Mouse (Mus musculus) ovary, postnatal 10 days (tissue): ENCODE data around the gene Zbtb46.

Experiments used
- DNase-seq: peaks from one replicate; pipeline ENCODE4 v3.0.0; 2022; ENCODE audit warnings: low spot score

The Zbtb46 gene

DNA sequence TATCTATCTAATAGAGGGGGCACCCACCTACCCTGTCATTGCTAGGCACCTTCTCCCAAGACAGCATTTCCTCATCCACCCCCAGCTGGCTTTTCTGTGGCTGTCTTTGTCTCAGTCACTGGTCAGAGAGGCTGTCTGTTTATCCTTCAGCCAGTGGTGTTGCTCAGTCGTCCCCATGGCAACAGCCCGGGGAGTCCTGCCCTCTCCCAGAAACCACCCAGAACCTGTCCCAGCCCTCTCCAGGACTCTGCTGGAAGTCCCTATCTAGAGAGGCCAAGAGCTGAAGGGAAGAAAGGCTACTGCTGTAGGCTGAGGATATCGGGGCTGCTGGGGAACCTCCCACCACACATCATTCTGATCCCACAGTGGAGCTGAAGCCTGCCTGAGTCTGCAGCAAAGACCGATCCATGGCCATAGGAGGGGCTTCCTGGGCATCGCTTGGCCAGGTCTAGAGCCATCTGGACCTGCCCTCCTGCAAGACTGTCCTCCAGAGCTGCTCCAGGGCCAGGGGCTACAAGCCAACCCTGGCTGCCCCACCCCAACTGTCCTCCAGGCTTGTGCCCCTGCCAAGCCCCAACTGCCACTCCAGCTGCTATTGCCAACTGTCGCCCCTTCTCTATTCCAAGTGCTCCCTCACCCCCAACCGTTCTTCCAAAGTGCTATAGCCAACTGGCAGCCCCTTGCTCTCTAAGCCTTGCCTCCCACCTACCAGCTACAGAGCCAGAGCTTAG, 3.9 kb upstream of the Zbtb46 start:
- DNase-seq = no peak

DNA sequence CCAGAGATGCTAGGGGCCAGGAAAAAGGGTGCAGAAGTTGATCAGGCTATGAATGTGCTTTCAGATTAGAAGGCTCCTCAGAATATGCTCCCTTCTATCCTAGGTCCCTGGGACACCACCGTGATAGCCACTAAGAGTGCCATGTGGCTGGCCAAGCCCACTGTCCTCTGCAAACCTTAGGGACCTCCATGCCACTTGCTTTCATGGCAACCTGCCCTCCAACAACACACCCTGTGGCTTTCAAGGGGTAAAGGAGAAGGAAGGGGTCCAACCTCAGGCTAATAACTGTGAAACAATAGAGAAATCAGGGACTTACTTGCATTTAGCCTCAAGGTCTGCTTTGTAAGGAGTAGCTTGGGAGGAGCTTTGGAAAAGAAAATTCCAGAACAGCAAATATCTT, 3.4 kb upstream of the Zbtb46 start:
- DNase-seq = no peak

DNA sequence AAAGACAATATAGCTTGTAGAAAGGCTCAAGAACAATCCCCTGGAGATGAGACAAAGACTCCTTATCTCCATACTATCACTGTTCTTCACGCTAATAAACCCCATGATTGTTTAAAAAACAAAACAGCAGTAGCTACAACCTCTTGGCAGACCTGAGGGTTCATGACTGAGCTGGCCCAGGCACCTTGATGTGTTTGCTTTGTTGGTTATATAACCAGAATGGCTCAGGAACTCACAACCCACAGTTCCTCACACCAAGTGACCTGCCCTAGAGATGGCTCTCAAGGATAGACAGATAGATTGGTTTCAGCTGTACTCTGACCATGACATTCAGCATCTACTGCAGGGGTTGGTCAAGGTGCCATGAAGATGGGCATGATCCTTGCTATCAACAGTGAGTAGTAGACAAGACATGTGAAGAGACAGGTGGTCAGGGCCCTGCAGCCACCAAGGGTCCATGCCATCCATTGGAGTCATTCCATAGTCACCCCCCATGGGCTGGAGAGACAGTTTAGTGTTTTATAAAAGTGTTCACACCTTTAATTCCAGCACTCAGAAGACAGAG, 2.4 kb upstream of the Zbtb46 start:
- no peak for DNase-seq

DNA sequence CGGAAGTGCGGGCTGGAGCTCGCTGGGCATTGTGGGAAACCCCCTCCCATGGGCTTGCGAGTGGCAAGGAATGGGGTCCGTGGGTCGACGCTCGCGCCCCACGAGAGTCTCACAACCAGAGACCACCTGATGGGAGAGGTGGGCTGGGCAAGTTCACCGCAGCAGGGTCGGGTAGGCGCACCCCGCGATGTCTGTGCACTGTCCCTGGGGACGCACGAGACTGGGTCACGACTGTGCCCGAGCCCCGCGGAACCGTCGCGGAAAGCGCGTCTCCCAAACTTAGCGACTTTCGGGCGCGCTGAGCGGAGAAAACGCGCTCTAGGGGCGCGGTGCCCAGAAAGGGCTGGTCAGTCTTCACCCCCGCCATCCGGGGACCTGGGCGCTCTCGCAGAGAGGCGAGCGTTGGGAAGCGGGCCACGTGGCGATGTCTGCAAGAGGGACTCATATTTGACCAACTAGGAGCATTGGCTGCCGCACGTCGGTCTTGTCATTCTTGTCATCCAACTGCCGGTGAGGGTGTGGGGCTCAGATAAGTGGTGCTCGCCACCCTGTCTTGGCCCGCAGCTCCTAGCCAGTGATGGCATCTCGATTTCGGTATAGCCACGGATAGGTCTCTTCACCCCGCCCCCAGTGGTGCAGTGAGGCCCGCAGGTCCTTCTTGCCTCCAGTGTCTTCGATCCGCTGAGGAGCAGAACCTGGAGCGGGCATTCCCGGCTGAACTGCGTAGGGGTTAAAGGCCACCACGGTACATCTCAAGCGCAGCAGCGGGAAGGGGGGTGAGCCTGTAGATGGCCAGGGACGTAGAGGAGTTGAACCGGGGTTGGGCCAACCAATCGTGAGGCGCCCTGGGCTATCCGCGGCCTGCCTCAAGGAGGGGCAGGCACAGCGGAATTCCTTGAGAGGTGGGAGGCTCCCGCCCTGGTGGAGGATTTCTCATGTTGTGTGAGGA, 721 bp upstream of the Zbtb46 start:
- DNase-seq = peak; percentile 48

DNA sequence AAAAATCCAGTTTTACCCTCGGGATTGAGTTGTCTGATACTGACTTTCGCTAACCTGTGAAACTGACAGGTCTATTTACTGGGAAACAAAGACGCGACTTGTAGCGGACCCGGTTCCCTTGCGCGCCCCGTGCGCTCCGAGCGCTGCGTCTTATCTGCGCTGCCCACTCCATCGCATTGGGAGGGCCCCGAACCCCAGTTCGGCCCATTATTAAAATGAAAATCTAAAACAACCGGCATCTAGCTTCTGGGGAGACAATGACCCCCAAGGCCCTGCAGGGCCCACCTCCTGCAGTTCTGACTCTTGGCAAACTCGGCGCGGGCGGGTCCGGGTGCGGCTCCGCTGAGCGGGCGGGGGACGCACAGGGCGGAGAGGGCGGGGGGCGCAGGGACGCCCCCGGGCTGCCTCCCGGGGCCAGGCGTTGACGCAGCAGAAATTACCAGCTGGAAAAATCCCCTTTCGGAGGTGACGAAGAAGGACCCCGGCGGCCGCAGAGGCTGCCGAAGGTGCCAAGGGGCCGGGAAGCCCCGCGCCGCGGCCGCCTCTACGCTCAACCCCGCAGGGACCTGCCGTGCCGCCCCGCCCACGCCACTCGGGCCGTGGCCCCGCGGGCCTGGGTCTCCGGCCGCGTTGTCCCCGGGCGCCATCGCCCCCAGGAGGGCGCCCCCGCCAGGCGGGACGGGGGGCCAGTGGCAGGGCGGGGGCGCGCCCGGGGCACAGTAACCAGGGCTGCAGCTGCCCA, 644 bp downstream of the Zbtb46 start:
- peak; percentile 29 for DNase-seq

DNA sequence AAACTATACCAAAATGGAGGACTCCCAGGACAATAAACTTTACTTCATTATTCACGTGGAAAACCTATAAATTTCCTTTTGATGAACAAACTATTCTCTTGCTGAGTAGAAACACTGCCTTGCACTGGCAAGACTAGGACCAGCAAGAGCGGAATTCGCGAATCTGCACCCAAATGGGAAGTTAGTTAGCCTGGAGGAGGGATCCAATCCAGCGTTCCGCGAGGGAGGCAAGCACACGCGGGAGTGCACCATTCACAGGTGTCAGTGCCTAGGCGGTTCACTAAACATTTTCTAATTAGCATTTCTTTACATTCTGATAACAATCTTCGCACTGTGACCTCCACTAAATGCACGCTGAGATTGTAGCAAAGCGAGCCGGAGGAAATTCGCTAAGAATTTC, 1.4 kb downstream of the Zbtb46 start:
- DNase-seq = no peak

DNA sequence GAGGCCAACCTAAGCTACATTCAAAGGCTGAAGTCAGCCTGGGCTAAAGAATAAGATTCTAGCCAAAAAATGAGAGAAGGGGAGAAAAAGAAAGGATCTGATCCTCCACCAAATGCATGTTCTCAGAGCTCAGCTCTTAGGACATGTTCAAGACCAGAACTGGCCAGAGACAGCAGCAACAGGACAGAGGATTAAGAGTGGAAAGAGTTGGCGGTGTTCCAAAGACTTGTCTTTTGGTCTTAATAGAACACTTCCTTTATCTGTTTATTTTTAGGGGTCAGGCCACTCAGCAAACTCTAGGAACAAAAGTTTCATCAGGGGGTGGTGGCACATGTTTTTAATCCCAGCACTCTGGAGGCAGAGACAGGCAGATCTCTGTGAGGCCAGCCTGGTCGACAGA, 3.3 kb downstream of the Zbtb46 start:
- no peak for DNase-seq

DNA sequence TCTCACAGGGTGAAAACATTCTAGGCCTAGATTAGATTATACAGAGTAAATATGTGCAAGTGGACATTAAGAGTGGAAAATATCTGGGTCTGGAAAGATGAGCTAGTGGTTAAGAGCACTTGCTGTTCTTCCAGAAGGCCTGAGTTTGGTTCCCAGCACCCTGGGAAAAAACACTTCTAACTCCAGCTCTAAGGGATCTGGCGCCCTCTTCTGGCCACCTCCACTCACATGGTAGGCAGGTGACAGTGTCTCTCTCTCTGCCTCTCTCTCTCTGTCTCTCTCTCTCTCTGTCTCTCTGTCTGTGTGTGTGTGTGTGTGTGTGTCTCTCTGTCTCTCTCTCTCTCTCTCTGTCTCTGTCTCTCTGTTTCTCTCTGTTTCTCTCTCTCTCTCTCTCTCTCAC, 6.0 kb downstream of the Zbtb46 start:
- DNase-seq = no peak

DNA sequence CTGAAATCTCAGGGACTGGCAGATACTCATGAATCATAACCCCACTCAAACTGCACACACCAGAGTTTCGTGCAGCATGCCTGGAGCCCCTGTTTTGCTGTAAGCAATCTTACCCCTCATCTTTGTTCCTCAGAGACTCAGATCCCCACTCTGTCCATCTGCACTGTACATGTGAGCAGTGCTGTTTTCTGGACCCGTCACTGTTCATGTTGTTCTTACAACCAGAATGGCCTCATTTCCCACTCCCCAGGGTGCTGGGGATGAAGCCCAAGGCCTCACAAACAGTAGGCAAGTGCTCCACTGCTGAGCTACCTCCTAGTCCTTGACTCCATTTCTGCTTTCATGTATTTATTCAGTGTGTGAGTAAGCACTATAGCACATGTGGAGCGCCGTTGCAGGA, 7.0 kb downstream of the Zbtb46 start:
- no peak for DNase-seq

DNA sequence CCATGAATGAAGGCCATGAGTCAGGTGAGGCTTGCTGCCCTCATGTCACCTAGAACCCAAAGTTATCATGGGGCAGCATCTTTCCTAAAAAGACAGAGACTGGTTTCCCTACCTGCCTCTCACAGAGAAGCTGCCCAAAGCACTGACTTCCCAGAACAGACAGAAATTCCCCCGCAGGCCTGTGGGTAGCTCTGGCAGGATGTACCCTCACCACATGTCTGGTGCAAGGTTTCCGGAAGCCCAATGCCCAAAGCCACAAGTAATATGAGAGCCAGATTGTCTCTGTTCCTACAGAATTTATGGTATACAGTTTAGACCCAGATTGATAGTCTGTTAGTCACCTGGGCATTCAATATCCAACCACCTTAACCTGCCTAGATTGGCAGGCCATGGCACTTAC, 16.2 kb downstream of the Zbtb46 start:
- no peak for DNase-seq

DNA sequence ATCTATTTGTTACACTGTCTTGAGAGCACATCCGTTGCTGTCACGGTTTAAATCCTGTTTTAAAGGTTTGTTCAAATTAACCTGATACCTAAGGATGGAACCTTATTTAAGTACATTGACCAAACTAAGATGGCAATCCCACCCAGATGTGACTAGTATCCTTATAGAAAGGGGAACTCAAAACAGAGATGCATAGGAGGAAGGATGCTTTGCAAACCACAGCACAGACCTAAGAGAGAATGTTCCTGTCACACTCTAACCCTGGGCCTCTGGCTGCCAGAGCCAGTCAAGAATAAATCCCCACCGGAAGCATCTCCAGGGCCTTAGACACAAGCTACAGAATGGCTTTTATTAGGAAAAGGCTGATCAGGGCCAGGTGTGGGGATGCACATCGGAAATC, 21.1 kb downstream of the Zbtb46 start:
- DNase-seq = no peak

DNA sequence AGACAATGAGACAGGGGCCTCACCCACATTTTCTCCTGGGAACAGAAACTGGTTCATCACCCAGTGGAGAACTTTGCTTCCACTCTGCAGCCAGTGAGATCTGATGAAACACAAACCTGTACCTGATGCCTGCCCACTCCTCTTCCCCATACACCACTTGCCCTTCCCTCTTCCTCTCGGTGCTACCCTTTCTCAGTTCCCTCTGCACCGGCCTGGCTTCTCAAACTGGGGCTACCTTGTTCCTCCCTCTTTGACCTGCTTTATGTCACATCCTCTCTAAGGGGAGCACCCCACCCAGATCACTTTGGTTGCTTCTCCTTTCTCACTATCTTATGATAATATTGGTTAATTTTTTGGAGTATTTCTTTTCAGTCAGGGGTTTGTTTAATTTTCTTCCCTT, 23.0 kb downstream of the Zbtb46 start:
- DNase-seq = no peak

DNA sequence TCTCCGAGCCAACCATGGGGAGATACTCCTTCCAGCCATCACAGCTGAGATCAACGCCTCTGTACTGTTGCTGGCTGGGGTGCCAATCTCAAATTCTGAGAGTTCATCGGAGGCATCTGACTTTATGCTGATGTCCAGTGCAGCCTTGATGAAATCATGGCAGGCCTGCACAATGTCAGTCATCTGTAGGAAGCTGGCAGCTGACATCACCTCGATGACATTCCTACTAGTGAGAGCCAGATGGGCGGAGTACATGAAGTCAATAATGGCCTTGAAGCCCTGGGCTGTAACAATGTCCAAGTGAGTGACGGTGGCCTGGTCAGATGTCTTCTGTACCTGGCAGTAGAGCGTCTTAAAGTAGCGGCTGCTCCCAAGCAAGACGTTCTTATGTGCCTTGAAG, 35.4 kb downstream of the Zbtb46 start:
- no peak for DNase-seq

DNA sequence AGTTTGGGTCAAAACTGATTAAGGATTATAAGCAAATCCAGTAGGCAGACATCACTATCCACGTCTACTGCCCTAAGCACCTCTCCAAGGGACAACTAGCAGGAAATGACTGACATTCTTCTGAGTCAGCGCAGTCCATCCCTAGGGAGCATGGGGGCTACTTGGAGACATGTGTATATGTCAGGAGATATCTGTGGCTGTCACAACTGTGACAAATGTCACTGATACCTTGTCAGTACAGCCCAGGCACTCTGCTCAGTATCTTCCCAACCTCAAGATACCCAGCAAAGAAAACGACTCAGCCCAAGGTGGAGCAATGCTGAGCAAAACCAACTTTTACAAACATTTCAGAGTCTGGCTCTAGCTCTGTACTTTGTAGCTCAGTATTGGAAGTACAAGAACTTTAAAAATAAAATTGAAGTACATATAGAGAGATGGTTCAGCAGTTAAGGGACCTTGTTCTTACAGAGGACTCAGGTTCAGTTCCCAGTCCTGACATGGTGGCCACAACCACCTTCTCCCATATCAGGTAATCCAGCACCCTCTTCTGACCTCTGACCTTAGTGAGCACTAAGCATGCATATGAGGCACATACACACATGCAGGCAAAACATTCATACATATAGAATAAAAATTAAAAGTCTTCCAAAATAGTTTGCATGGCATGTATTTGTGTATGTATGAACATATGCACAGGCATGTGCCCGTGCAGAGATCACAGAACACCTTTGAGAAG, 38.2 kb downstream of the Zbtb46 start:
- DNase-seq = no peak

DNA sequence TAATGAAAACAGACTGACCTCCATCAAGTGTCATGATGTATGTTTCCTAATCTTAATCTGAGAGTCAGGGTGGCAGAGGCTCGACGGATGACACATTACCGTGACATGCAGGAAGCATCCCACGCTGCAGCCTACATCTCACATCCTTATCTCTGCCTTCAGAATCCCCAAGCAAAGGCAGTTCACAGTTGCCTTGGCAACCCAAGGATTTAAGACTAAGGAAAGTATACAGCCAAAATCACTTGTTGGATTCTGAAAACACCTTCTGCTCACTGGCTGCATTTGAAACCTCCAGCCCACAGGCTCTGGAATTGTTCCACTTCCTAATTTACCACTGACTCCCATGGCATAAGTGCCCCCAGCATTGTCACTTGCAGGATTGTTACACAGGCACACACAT, 38.8 kb downstream of the Zbtb46 start:
- no peak for DNase-seq

DNA sequence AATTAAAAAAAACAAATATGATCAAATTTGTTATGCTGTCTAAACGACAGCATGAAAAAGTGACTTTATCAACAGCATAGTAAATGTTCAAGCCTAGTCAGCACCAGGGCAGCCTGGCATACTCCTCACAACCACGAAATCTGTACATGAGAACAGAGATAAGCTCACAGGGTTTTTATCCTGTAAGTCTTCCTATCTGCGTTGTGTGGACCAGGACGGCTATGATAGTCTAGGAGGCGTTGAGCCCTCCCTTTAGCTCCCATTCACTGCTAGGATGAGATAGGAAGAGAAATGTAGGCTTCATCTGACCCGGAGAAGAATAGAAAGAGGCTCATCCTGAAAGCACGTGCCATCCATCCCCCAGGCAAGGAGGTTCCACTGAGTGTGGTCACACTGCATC, 39.9 kb downstream of the Zbtb46 start:
- DNase-seq = no peak

DNA sequence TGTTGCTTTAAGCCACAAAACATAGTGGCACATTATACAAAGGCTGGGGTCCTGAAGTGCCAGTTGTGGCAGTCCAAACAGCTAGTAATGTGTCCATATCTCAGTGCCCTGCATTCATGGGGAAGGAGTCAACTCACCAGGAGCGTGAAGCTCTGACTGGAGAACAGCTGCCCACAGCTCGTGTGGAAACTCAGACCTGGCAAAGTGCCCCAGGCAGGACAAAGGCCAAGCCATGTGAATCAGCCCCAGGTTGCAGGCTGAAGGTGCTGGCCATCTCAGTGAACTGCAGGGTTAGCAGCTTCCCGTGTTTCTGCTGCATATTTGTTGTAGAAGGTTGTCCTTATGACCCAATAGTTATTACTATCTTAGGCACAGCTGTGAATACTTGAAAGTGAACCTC, 43.3 kb downstream of the Zbtb46 start:
- DNase-seq = no peak

DNA sequence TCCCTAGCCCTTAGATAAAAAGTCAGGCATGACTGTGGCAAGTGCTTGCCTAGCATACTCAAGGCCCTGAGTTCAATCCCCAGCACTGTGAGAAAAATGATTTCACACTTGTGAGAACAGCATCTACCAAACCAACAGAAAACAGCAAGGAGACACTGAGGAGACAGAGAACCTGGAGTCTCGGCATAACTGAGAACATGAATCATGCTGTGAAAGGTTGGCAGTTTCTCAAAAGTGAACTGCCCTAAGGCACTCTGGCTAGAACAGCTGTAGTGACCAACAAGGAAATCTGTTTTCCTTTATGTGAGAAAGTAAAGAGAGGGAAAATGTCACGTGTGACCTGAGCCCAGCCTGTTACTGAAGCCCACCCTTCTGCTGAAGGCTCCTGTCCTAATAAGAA, 46.1 kb downstream of the Zbtb46 start:
- DNase-seq = no peak

DNA sequence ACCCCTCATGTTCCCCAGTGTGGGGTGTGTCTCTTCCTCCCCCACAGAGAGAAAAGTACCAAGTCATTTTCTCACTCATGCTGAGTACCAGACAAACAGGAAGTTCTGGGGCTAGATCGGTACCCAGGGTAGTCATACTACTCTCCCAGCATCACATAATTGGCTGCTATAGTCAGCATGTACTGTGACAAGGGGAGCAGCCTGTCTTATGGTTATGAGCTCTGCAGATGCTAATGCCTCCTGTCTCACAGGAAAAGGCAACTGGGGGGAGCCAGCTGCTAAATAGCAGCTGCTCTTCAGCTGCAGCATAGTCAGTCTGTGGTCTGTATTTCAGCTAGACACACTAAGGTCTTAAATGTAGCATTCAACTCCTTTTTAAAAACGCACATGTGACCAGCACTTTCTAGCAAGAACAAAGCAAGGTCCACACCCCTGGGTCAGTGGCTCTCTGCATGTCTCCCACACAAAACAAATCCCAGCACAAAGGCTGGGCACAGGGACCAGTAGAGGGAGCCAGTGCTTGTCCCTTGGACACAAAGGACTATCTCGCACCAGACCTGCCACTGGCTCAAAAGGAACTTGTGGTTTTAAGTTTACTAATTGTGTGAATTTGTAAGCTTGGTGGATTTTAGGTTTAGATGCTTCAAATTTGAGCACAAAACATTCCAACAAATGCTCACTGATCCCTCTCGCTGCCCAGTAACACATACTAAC, 48.3 kb downstream of the Zbtb46 start:
- peak; percentile 36 for DNase-seq

DNA sequence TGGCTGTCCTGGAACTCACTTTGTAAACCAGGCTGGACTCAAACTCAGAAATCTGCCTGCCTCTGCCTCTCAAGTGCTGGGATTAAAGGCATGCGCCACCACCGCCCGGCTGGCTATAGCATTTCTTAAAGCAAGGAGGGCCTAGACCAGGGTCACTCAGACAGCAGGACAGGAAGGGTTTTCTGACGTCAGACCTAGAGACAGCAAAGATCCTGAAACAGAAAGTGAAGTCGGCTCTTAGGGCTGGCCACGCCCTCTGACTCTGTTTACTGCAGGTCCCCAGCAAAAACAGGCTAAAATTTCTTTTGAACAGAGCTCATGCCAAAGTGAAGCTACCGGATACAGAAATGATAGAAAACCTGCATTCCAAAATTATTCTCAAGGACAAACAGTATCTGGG, 49.6 kb downstream of the Zbtb46 start:
- no peak for DNase-seq

DNA sequence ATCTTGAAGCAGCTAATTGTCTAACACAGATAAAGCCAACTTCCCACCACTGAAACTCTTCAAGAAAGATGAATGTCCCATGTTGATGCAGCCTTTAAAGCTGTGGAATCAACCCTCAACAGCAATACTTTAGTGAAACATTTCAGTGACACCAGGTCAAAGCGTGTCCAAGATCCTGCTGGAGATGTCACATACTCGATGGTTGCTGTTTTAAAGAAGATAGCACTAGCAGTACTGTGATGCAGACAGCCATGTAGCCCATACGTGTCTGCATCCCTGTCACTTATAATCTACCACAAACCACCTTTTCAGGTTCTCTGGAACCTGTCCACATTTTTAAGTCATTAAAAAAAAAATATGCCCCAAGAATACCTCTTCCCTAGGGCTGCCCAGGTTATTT, 55.5 kb downstream of the Zbtb46 start:
- no peak for DNase-seq
